Comparison of ENCODE assay signal across 24 mouse cellular contexts in genomic region chr1:138849531-138850160, GRCm38 (mm10). TPM values are rescaled to one million over a fixed set of nuclear protein-coding genes. Genes with fewer than 3 reads are reported as not detected.
DNase-seq lines count a peak whose midpoint lies in the region; ATAC-seq and TF ChIP-seq lines count a peak whose summit lies in the region.
"Had no signal": no experiment of that assay in that cellular context is flagged by ENCODE, and none has a peak within 500 bp of the region (broad histone marks: within the 10 kb centered on the region; RNA-seq: fewer than 3 reads in every experiment).

No protein-coding gene starts in this region.

- ATAC-seq in heart, embryonic 11.5 days (replicated peaks; ENCODE audit: insufficient number of reproducible peaks, low FRiP score, low TSS enrichment): no peak
- ATAC-seq in limb, embryonic 12.5 days (ENCODE audit: insufficient number of reproducible peaks, insufficient read depth, low FRiP score, low TSS enrichment, low read depth): no peak
- no peak for ATAC-seq in midbrain, embryonic 14.5 days (ENCODE audit: low FRiP score, low TSS enrichment)

- no peak overlapping the region for H3K27ac ChIP-seq in heart, embryonic 11.5 days (ENCODE audit: low read depth, low read length)
- no peak overlapping the region for H3K27ac ChIP-seq in CH12.LX (ENCODE audit: insufficient read depth, low read depth)
- H3K27ac ChIP-seq in limb, embryonic 12.5 days: no peak overlapping the region
- H3K27ac ChIP-seq in midbrain, embryonic 14.5 days (replicated peaks; ENCODE audit: low read depth, low read length): no peak overlapping the region
- H3K27ac ChIP-seq: forebrain, embryonic 10.5 days; liver, embryonic 15.5 days had no signal

- TF ChIP-seq RAD21 in CH12.LX (IDR thresholded peaks at IDR 0.05; ENCODE audit: low read depth, low read length): no peak

- in situ Hi-C loops in CH12.LX (cut with MboI; ENCODE audit: low pct_ligation_motif_present, low pct_unique_long_range_greater_than_20kb, low sequenced_read_pairs): loop anchor here (25.0 kb wide), 2 partner anchors 238 to 313 kb away; no protein-coding TSS in a partner anchor

- DNase-seq in heart, adult 11 months: peak; percentile 74
- no peak for DNase-seq in CH12.LX (ENCODE audit: extremely low read depth)
- peak; percentile 9 for DNase-seq in midbrain, embryonic 14.5 days
- no peak for DNase-seq in left cerebral cortex, postnatal 14 days (ENCODE audit: low spot score in 2 of 2)
- no peak for DNase-seq in spleen, postnatal 4 days (ENCODE audit: low spot score in 2 of 2)
- DNase-seq in kidney, postnatal 36 days: no peak
- DNase-seq: adrenal gland, postnatal 36 days; cerebellum, postnatal 10 days; gastrocnemius, postnatal 36 days; heart, postnatal 36 days; kidney, postnatal 25 days; layer of hippocampus, postnatal 36 days; liver; lung, postnatal 4 days had no signal

- no peak for TF ChIP-seq EP300 in CH12.LX (IDR thresholded peaks at IDR 0.05; ENCODE audit: low read length)

- H3K9ac ChIP-seq in heart, embryonic 11.5 days (ENCODE audit: low read depth, low read length): no peak overlapping the region
- H3K9ac ChIP-seq in CH12.LX (ENCODE audit: insufficient read depth, low read depth): no peak overlapping the region
- H3K9ac ChIP-seq in limb, embryonic 12.5 days (replicated peaks): no peak overlapping the region; the same call in 1 of the 2 replicates
- H3K9ac ChIP-seq in midbrain, embryonic 14.5 days (replicated peaks; ENCODE audit: low read length): no peak overlapping the region
- H3K9ac ChIP-seq: liver, embryonic 15.5 days had no signal

- TF ChIP-seq CTCF in CH12.LX (conservative IDR thresholded peaks at IDR 0.05 in 1 of 2, IDR thresholded peaks at IDR 0.05 in 1 of 2; ENCODE audit: low read depth in 2 of 2, low read length in 2 of 2): no peak

- no peaks in the 10 kb centered on the region for H3K79me2 ChIP-seq in CH12.LX (replicated peaks; ENCODE audit: control insufficient read depth, extremely low read depth, insufficient read depth, poor library complexity, severe bottlenecking)

- 4% methylated on average over 8 of the region's 8 CpGs for WGBS in heart, embryonic 11.5 days (ENCODE audit: insufficient replicate concordance)
- whole genome bisulfite sequencing in limb, embryonic 12.5 days: 5% methylated on average over 8 of the region's 8 CpGs
- WGBS in midbrain, embryonic 14.5 days: 5% methylated on average over 8 of the region's 8 CpGs

- peaks cover 14% of the 10 kb centered on the region for H3K4me1 ChIP-seq in heart, embryonic 11.5 days (ENCODE audit: control insufficient read depth, insufficient read depth, low read length)
- H3K4me1 ChIP-seq in CH12.LX (ENCODE audit: control insufficient read depth in 1 of 2, insufficient read depth in 2 of 2): peaks cover 0 to 3% of the 10 kb centered on the region in 2 experiments; a peak in 1 of 4 replicates
- H3K4me1 ChIP-seq in limb, embryonic 12.5 days (replicated peaks): peaks cover 52% of the 10 kb centered on the region
- H3K4me1 ChIP-seq in midbrain, embryonic 14.5 days (ENCODE audit: control insufficient read depth, insufficient read depth, low read length): peaks cover 15% of the 10 kb centered on the region

- H3K36me3 ChIP-seq in heart, embryonic 11.5 days (ENCODE audit: control insufficient read depth, insufficient read depth, low read length): no peaks in the 10 kb centered on the region
- peaks cover 4 to 19% of the 10 kb centered on the region in 2 experiments for H3K36me3 ChIP-seq in CH12.LX (replicated peaks in 1 of 2; ENCODE audit: control insufficient read depth in 1 of 2, insufficient read depth in 1 of 2, low read length in 1 of 2)
- H3K36me3 ChIP-seq in limb, embryonic 12.5 days: peaks cover 10% of the 10 kb centered on the region; the same call in 1 of the 2 replicates
- peaks cover 7% of the 10 kb centered on the region; the same call in 1 of the 2 replicates for H3K36me3 ChIP-seq in midbrain, embryonic 14.5 days (ENCODE audit: control insufficient read depth, insufficient read depth, low read length)
- H3K36me3 ChIP-seq: liver, embryonic 15.5 days had no signal

- intact Hi-C loops in left cerebral cortex, postnatal 14 days (cut with DNase I): loop anchor here (5.0 to 10.0 kb wide), 2 partner anchors 308 to 345 kb away; no protein-coding TSS in a partner anchor

- H3K4me3 ChIP-seq in heart, embryonic 11.5 days (ENCODE audit: low read depth, low read length): no peak overlapping the region
- H3K4me3 ChIP-seq in CH12.LX (replicated peaks in 1 of 3; ENCODE audit: low read depth in 2 of 3, low read length in 2 of 3, poor library complexity in 1 of 3): no peak overlapping the region
- no peak overlapping the region for H3K4me3 ChIP-seq in limb, embryonic 12.5 days (replicated peaks)
- H3K4me3 ChIP-seq in midbrain, embryonic 14.5 days (replicated peaks; ENCODE audit: low read depth, low read length): peak overlapping the region; percentile 46

- H3K4me2 ChIP-seq in heart, embryonic 11.5 days: no peak overlapping the region
- H3K4me2 ChIP-seq in CH12.LX (ENCODE audit: insufficient read depth, low read depth, poor library complexity, severe bottlenecking): no peak overlapping the region
- peak overlapping the region; percentile 71 for H3K4me2 ChIP-seq in limb, embryonic 12.5 days
- H3K4me2 ChIP-seq in midbrain, embryonic 14.5 days (ENCODE audit: low read length): peak overlapping the region; percentile 65

- dilution Hi-C loops in CH12.LX (cut with MboI; ENCODE audit: extremely low pct_ligation_motif_present, extremely low pct_unique_long_range_greater_than_20kb, low sequenced_read_pairs): no loop called here

- no peaks in the 10 kb centered on the region for H3K9me3 ChIP-seq in heart, embryonic 11.5 days (replicated peaks; ENCODE audit: control insufficient read depth, low read length)
- no peaks in the 10 kb centered on the region for H3K9me3 ChIP-seq in CH12.LX (replicated peaks; ENCODE audit: low read length)
- H3K9me3 ChIP-seq in limb, embryonic 12.5 days: no peaks in the 10 kb centered on the region
- no peaks in the 10 kb centered on the region for H3K9me3 ChIP-seq in midbrain, embryonic 14.5 days (ENCODE audit: control insufficient read depth, low read length)
- H3K9me3 ChIP-seq: forebrain, embryonic 10.5 days; hindbrain, embryonic 13.5 days; liver, embryonic 15.5 days had no signal

- peaks cover 56% of the 10 kb centered on the region for H3K27me3 ChIP-seq in heart, embryonic 11.5 days (ENCODE audit: control insufficient read depth, insufficient read depth, low read length)
- H3K27me3 ChIP-seq in CH12.LX (replicated peaks): no peaks in the 10 kb centered on the region
- H3K27me3 ChIP-seq in limb, embryonic 12.5 days: peaks cover 64% of the 10 kb centered on the region
- peaks cover 41% of the 10 kb centered on the region for H3K27me3 ChIP-seq in midbrain, embryonic 14.5 days (ENCODE audit: control insufficient read depth, insufficient read depth, low read length)
- H3K27me3 ChIP-seq: Patski had no signal

- no peak for TF ChIP-seq POLR2A in CH12.LX (IDR thresholded peaks at IDR 0.05; ENCODE audit: low read depth, low read length)

TF ChIP-seq in CH12.LX, 34 proteins besides CTCF, POLR2A, EP300 and RAD21:
- TF ChIP-seq ZNF384 (IDR thresholded peaks at IDR 0.05; ENCODE audit: low read depth, low read length): peak; percentile 38; the same call in 1 of the 2 replicates
- no peak for TF ChIP-seq ELF1 (IDR thresholded peaks at IDR 0.05; ENCODE audit: low read depth, low read length)

RNA-seq across cellular contexts. Expression of gene Lhx9, which starts 1.3 kb away (rescaled TPM):
- 2.0 and 2.5 TPM in 2 replicates for polyA plus RNA-seq in heart, embryonic 11.5 days (2014; fragmentation: Nextera tagmentation; extraction: Ambion mirVana)
- total RNA-seq in CH12.LX (2012; rRNA removed): 0.21 TPM in 2 replicates
- 0.09 and 0.16 TPM in 2 replicates for total RNA-seq in CH12.LX (2014; rRNA removed)
- 0.23 and 0.34 TPM in 2 replicates for polyA plus RNA-seq in CH12.LX (2012; ENCODE audit: insufficient read length, low read depth)
- 103 and 104 TPM in 2 replicates for polyA plus RNA-seq in limb, embryonic 12.5 days (2016; fragmentation: Nextera tagmentation; extraction: Ambion mirVana)
- 114 and 129 TPM in 2 replicates for polyA plus RNA-seq in midbrain, embryonic 14.5 days (2014; fragmentation: Nextera tagmentation; extraction: Ambion mirVana)
- 1 to 10 TPM in 1 of 2 experiments, under 1 TPM in 1; 0.33 to 1.6 TPM for total RNA-seq in left cerebral cortex, postnatal 14 days (2021)
- total RNA-seq: adrenal gland, adult 18-20 months; gastrocnemius, postnatal 36 days; heart, postnatal 36 days; neutrophil, adult 5-6 weeks had no signal
- polyA plus RNA-seq: lung, embryonic 16.5 days; thymus, postnatal 0 days had no signal

RNA-seq across cellular contexts. Expression of gene 2310009B15Rik, which starts 7.0 kb away (rescaled TPM):
- polyA plus RNA-seq in heart, embryonic 11.5 days (2014; fragmentation: Nextera tagmentation; extraction: Ambion mirVana): 27.4 and 28.1 TPM in 2 replicates
- total RNA-seq in CH12.LX (2012; rRNA removed) (17.2 and 17.5 TPM in 2 replicates), CH12.LX (2014; rRNA removed) (35.0 and 39.8 TPM in 2 replicates)
- 17.8 and 20.0 TPM in 2 replicates for polyA plus RNA-seq in CH12.LX (2012; ENCODE audit: insufficient read length, low read depth)
- polyA plus RNA-seq in limb, embryonic 12.5 days (2016; fragmentation: Nextera tagmentation; extraction: Ambion mirVana): 55.2 and 65.0 TPM in 2 replicates
- polyA plus RNA-seq in midbrain, embryonic 14.5 days (2014; fragmentation: Nextera tagmentation; extraction: Ambion mirVana): 47.4 and 52.1 TPM in 2 replicates
- total RNA-seq in left cerebral cortex, postnatal 14 days (2021): 10 to 100 TPM; 13.7 to 14.2 TPM

Comparison
In these comparisons a context has a peak if more than half of its experiments do, and no peak if none do; other contexts are left out.
1. DNase-seq: peak in heart, adult 11 months (single experiment) and midbrain, embryonic 14.5 days (single experiment); none in CH12.LX (single experiment), left cerebral cortex, postnatal 14 days (0 of 2), spleen, postnatal 4 days (0 of 2) and kidney, postnatal 36 days (0 of 2).
2. H3K4me2 ChIP-seq: peak in limb, embryonic 12.5 days (single experiment) and midbrain, embryonic 14.5 days (single experiment); none in heart, embryonic 11.5 days (single experiment) and CH12.LX (single experiment).
3. RNA of gene Lhx9, which starts 1.3 kb away (polyA plus RNA-seq): 114 to 129 TPM in midbrain, embryonic 14.5 days and 103 to 104 TPM in limb, embryonic 12.5 days; 2.0 to 2.5 TPM in heart, embryonic 11.5 days and 0.23 to 0.34 TPM in CH12.LX; every median in the first group is over 10 times any median in the second.